Mouse (Mus musculus) CD4-positive, CD25-positive, alpha-beta regulatory T cell, adult 4 months (primary cell): Measurements from ENCODE around the gene Lrp1. TPM values are rescaled to one million over a fixed set of nuclear protein-coding genes. Genes with fewer than 3 reads are reported as not detected.

Experiments
- ATAC-seq: one replicate; pipeline ENCODE4 v1.8.0; 2017
- polyA plus RNA-seq, 2 experiments: library from polyadenylated mRNA; unstranded; fragments of 100-300 nt; shearing (Covaris generic); gene quantifications; one replicate each; pipeline ENCODE4 v1.2.1; 2017

The Lrp1 gene
- polyA plus RNA-seq, 2 experiments from 2014 or later: 0.30 to 0.96 TPM

DNA sequence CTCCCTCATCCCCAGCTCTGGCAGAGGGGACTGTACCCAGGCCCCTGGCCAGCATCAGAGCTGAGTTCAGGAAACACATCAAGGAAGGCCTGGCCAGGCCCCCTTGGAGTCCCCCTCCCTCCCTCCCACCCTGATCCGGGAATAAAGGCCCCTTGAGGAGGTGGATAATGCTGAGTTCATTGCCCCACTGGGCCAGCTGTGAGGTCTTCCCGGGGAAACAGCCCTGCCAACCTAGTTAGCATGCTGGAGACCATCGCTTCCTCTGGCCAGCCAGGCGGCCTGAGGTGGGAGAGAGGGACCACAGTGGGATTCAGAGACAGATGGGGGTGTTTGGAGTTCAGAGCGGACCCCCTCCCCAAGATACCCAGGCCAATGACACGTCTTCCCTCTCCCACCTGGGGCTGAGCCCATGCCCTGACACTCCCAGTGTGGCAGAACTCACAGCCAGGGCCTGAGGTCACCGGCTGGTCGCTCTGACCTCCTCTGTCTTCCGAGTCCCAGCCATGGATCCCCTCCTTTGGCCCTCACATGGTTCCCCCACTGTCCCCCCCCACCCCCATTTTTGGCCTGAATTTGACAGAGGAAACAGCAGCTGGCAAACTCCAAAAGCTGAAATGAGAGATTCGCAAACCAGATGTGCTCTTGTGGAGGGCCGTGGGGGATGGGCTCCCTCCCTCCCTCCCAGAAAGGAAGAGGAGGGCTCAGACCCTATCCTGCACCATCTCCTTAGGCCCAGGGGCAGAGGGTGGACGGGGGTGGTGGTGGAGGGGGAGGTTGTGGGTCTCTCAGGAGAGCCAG lies 6.5 kb downstream of the Lrp1 start:
- ATAC-seq: no peak

DNA sequence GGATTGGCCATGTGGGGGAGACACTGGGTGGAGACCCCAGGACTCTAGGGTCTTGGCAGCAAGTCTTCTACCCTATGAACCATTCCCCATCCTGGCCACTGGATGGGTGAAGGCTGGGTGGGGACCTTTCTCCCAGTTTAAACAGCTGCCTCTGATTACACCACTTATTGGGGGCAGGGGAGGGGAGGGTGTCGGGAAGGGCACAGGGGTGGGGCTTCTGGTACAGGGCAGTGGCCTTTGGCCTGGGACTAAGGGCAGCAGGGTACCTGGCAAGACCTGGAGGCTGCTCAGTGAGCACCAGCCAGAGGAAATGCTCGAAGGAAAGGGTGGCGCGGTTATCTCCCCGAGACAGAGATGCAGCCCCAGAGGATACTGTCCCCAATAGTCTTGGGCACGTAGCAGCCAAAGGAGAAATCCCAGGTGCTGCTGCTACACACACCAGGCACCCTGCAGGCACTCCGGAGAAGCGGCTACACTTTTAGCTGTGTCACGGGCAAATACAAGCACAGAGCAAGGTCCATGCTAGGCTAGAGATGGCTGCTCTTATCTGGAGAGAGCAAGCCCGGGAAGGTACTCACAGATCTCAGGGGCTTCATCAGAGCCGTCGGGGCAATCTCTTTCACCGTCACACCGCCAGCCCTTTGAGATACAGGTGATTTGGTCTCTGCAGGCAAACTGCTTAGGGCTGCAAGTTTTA lies 8.7 kb downstream of the Lrp1 start:
- ATAC-seq: no peak

DNA sequence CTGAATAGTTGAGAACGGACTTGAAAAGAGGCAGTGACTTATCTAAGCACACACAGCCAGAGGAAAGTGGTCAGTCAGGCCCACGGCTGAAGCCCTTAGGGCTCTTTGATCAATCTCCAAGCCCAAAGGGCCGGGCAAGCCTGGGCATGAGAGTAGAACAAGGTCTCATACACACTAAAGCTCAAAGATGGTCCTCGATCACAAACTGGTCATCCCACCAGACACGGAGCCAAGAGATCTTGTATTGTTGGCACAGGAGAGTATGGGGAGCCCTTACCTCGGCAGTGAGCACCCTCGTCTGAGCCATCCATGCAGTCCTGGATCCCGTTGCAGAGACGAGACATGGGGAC lies 10.9 kb downstream of the Lrp1 start:
- no peak for ATAC-seq

DNA sequence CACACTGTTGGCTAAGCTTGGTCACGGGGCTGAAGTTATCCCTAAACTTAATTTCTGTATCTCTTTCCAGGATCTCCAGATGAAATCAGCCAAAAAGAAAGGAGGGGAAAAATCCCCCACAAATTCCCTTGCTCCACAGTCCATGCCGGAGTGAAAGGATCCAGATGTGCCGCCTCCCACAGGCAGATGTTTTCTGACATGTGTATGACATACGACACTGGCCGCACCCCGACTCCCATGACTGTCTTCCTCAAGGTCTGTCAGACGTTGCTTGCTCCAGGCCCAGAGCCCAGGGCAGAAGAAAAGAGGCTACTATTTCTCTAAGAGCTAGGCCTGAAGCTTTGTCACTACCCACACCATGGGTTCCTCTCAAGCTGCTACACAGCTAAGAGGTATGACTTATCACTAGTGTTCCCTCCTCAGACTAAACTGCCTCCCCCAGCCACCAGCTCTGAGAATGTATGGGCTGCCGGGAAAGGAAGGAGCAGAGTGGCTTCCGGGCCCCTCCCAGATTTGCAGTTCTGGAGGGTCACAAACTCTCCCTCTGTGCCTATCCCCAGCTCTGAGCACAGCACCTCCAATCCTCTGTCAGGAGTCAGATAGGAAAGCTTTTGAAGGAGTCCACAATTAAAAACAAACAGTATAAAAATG lies 11.4 kb downstream of the Lrp1 start:
- ATAC-seq: no peak

DNA sequence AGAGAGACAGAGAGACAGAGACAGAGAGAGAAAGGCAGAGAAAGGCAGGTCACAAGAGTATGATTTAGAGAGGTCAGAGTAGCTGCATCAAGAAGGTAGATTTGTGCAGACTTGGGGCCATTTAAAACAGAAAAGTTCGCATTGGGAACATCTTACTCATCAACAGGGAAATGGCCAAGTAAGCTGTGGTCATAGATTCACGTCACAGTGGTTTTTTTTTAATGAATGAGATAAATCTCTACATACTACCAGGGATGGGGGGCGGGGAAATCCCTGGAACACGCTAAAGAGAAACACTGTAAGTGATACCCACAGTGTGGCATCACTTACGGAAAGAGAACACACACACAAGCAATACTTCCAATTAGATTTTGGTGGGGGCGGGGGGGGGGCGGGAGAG lies 13.9 kb downstream of the Lrp1 start:
- ATAC-seq: no peak

DNA sequence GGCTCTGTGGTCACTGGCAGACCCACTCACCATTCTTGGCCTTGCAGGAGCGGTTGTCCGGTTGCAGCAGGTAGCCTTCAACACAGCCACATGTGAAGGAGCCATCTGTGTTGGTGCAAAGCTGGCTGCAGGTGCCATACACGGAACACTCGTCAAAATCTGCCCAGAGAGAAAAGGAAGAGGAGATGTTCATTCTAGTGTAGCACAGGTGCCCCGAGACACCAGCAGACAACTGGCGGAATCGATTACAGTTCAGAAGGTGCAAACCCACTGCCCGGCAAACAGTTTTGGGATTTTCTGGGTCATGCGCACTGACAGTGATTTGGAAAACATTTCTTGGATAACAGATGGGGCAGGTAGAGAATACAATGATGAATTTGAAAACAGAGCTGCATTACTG lies 15.2 kb downstream of the Lrp1 start:
- ATAC-seq: no peak

DNA sequence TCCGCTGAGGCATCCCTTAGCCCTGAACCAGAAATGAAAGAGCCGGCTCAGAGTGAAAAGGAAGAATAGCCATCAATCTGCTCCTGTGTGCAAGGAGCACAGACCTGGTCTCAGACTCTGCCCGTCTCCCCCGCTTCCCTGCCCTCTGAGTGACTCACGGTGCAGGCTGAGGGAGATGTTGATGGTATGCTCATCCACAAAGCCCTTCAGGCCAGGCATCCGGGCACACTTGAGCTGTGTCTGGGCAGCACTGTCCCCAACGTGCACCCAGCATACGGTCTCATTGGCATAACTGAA lies 15.7 kb downstream of the Lrp1 start:
- no peak for ATAC-seq

DNA sequence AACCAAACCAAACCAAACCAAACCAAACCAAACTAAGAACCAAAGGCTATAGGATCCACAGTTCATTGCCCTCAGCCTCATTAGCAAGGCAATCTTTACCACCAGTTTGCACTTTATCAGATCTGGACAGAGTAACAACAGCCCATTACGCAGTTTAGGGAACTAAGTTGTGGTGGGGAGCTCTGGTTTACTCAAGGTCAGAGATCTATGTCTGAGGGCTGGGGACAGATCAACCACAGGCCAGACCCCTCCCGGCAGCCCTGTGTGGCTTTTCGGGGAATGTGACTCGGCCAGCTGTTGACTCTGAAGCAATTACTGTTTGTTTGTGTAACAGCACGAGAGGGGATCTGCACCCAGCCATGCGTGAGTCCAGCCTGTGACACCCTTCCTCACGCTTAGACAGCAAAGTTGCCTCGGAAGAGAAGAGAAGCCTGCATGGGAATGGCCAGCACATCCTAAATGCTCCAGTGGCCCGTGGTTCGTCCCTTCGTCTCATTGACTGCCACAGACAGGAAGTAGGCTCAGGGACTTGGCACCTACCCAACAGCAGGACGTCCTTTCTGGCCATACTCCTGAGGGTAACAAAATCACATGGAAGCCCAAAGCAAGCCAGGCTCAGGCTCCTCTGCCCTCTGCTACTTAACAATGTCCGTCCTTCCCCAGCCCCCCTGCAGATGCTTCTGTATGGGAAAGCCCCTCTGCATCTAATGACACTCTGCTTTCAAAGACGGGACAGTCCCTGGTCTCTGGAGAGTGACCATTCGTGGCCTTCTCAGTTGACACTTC lies 16.3 kb downstream of the Lrp1 start:
- ATAC-seq: no peak

DNA sequence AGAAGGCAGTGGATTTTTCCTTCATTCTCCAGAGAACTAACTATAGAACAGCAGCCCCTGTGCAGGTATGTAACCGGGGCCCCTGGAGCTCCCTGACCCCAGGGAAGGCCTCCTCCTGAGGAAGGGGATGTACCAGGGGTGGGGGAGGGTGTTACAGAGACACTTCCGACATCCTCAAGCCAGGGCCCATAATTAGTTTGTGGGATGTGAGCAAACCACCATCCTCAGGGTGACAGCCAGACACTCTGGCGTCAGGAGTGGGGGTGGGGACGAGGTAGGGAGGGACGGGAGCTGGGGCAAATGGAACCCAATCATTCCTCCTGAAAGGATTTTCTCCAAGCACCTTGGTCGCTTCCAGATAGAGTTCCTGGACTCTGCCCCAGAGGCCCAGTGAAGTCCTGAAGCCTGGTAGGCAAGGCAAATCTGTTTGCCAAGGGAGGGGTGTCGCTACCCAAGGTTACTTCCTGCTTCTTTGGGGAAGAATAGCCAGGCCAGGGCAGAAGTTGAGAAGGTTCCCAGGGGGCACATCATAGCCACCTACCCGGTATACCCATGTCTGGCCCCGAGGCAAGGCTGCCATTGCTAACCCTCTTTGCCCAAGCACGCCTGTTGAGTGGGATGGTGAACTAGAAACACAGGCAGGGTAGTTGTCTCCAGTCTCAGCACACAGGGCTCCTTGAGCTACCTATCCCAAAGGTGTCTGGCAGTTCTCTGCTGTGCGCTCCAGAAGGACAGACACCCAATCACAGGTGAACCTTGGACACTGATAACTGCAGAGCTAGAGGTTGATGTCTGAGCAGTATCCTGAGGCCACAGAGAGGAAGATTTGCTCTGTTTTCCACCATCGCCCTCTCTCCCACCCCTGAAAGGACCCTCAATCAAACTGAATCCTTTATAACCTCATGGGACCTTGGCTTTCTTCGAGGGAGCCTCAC lies 17.2 kb downstream of the Lrp1 start:
- no peak for ATAC-seq

DNA sequence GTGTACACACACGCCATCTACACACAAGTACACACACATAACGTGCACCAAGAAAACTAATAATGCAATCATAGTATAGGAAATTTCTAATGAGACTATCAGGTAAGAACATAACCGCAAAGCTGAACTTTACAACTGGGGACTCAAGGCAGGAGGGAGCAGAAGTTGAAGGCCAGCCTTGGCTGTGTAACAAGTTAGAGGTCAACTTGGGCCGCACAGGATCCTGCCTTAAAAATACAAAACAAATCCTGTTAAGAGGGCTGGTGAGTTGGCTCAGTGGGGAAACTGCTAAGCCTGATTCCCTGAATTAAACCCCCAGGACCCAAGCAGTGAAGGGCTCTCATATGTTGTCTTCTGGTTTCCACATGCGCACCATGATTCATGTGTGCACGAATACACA lies 18.8 kb downstream of the Lrp1 start:
- no peak for ATAC-seq

DNA sequence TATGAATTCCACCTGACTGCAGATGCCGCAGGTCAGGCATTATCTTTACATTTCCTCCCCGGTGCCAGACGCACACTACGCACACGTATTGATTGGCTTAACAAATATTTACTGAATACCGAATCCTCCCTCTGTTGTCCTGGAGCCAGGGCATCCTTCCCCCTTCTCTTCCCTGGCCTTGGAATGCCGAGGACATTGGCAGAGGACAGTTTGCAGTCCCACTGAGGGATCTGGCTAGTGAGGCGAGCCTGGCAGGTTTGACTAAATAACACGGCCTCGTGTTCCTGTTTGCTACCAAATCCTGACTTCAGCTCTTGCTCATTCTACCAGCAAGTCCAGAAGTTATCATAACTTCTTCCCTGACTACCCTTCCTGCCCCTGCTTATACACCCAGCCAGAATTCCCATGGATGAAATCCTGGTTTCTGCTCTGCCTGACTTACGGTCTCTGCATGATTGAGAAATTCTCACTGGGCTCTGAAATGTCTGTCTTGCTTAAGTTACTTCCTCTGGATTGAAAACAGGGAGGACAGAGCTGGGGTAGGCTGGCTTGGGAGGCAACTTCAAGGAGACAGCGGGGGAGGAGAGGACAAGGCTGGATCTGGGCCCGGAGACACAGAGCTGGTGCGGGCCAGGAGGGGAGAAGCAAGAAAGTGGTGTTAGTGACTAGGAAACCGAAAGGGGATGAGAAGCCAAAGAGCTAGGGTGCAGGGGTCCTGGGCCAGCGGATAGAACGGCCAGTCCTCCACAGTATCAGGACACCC lies 21.0 kb downstream of the Lrp1 start:
- ATAC-seq: no peak

DNA sequence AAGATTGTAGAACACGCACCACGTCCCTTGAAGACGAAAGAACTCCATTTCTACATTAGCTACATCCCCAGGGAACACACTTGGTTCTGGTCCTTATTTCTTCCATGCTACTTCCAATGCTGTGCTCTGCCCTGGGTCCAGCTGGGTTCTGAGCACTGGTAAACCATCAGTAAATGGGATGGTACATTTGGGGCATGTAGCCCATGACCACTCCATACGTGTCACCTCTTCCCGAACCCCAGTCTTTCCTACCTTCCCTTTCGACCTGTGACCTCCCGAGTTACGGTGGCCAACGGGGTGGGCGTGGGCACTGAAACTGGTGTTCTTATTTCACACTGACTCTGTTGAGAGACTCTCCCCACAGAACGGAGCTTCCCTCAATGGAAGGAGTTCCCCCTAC lies 21.7 kb downstream of the Lrp1 start:
- no peak for ATAC-seq

DNA sequence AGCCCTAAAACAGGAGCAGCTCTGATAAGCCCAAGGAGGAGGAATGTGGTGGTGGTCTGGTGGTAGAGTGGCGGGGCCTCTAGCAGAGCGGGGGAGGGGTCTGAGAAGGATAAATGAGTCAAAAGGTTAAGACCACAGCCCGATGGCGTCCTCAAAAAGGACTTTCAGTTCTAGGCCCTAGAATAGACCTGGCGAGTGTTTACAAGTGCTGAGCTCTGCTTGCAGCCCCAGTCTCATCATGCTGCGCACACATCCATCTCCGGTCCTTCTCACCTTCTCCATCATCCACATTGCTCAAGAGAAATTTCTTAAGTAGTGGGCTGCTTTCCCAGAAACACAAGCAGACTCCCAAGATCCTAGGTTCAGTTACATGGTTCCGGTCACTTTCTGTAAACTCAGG lies 22.3 kb downstream of the Lrp1 start:
- no peak for ATAC-seq

DNA sequence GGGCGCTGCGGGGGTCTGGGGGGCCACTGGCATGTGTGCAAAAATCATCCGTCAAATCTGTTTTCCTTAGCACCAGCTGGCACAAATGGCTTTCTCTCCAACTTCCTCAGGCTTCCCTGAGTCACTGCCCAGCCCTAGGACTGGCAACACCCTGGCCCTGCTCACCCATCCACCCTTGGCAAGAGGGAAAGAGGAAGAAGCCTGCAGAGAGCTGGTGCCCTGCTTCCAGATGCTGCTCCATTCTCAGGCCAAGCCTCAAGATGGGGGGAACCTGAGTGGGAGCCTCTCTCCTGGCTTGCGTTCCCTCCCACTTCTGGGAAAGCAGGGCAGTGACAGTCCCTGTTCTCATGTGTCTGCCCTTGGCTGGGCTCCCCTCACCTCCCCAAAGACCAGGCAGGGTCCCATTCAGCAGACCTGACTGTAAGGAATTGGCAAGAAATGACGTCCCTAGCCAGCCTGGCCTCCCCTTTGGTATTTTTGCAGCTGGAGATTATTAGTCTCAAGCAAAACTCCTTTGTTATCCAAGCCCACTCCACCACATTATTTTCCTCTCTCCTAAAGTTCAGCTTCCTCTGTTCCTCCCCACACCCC lies 23.5 kb downstream of the Lrp1 start:
- ATAC-seq: no peak

DNA sequence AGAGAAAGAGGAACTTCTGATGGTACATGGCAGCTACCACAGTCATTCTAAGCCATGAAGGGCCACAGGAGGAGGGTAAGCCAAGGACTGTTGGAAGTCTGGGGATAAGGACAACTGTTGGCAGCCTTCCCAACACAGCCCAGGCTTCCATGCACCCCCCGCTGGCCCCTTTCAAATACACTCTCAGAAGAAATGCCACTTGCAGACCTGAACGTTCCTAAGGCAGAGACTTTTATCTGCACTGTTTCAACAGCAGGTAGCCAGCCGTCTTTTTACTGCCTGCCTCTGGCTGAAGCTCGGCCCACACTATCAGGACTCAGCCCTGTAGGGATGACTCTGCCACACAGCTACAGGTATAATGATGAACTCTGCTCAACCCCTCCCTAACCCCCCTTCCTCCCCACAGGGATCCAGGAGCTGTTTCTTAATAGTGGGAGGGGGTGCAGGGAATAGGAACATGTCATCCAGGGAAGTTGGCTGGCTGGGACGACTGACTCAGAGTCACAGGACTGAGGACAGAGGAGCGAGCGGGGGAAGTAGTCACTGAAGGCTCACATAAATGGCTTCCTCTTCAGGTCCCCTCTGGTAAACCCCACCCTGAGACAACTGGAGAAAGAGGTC lies 24.5 kb downstream of the Lrp1 start:
- ATAC-seq: no peak

DNA sequence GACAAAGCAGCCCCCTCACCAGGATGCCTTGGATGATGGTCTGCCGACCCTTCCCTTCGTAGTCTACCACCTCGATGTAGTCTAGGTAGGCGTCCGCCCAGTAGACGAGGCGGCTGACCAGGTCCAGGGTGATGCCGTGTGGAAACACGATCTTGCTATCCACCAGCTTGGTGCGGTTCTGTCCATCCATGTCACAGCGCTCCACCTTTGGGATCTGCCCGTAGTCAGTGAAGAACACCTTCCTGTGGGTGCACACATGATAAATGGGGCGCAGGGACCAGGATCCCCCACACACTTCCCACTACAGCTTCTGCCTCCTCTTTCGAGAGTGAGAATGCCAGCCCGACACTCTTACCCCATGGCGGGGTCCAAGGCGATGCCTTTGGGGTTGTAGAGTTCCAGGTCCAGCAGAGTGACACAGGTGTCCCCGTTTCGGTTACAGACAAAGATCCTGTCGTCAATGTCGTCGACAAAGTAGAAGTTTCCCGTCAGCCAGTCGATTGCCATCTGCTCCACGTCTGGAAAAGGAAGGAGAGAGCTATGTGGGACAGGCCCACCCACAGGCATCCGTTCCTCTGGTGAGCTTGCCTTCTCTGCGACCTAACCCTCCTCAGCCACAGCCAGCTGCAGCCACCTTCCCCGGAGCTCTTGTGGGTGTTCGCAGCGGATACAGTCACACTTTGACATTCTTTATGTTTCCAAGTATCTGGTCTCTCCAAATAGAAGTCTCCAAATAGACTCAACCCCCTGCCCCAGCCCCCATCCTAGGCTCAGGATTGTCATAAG lies 25.8 kb downstream of the Lrp1 start:
- no peak for ATAC-seq

DNA sequence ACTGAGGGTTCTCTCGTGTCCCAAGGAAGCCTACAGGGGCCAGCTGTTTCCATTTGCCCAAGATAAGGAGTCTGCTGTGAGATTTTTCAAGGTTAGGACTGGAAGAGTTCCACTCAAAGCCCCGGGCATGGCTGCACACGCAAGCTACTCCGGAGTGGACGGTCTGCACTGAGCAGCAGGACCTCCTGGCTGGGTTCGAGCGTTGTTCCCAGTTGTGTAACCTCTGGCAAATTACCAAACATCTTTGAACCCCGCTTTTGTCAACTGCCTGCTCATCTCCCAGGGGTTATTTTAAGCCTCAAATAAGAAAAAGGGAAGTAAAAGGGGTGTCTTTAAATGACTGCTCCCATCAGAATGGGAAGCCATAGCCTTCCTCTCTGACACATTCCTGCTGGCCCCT lies 26.5 kb downstream of the Lrp1 start:
- ATAC-seq: no peak

DNA sequence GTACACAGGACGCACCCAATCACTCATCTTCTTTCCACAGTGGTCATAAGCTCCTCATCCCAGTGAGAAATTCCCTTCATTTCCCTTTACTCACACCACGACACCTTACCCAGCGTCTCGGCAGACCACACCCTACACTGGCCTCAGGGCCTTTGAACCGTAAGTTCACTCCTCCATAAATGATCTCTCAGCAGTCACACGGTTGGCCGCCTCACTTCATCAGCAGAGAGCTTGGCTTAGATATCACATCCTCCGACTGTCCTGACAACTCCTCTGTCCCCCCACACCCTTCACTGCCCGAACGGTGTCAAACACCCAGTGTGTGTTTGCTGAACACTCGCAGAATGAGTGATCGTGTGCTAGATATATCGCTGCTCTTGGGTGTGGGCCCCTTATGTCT lies 28.1 kb downstream of the Lrp1 start:
- ATAC-seq: no peak

DNA sequence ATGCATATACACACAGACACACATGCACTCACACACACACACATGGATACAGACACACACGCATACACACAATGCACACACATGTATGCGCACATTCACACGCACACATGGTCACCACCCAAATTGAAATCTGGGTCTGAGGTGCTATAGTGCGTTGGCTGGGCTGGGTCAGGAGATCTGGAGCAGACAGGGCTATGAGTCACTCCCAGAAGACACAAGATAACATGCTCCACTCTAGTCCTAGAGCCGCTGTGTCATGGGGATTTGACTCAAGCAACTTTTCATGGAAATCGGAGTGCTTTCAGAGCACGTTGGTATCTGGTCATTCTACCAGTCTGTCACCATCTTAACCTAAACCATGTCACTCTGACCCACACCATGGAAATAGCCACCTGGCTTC lies 28.5 kb downstream of the Lrp1 start:
- no peak for ATAC-seq

DNA sequence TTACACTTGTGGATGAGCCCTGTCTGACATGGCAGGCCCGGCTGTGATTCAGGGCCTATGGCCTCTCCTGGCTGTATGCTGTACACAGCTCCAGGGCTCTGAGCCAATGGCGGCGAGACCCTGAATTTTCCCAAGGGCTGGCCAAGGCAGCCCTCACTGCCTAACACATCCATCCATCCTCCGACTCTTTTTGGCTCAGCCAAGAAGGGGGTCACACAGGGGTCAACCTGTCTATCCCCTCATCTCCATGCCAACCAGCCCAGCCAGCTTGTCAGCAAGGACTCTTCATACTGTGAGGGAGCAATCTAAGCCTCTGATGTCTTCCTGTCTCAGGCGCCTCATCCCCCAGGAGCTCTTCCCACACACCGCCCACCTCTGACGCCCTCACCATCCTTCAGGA lies 29.4 kb downstream of the Lrp1 start:
- no peak for ATAC-seq
